20 mouse cellular contexts compared by ENCODE assay signal in the genomic region with DNA sequence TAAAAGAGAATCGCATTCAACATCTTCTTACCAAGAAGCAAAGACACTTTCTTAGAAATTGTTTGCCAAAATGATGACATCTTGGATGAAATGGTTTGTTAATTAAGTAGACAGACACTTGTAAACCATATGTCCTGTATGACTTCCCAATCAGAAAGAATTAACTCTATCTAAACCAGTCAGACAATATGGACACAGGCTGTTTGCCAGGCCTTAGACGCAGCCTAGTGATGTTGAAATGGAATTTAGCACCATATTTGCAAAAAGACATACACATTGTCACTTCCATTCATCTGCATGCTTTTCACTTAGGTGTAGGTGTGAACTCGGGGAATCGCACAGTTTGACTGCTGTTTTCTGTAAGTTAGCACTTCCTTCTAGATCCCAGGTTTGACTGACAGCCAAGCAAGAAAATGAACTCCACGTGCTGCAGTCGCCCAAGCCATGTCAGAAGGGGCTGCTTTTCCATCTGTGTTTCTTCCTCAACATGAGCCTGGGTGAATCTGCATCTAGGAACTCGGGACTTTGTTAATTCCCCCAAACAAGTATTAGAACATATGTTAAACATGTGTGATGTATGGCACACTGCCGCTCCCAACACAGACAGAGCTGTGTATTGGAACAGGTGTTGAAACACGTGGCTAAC. TPM values are rescaled to one million over a fixed set of nuclear protein-coding genes. Genes with fewer than 3 reads are reported as not detected.
DNase-seq lines count a peak whose midpoint lies in the region; ATAC-seq and TF ChIP-seq lines count a peak whose summit lies in the region.
"Had no signal": no experiment of that assay in that cellular context is flagged by ENCODE, and none has a peak within 500 bp of the region (broad histone marks: within the 10 kb centered on the region; RNA-seq: fewer than 3 reads in every experiment).

No protein-coding gene starts in this region.

- TF ChIP-seq POLR2A in limb, embryonic 14.5 days (IDR thresholded peaks at IDR 0.05; ENCODE audit: borderline replicate concordance, extremely low read depth, insufficient read depth, insufficient read length) = no peak

- TF ChIP-seq CTCF in hindbrain, postnatal 0 days (IDR thresholded peaks at IDR 0.05; ENCODE audit: low read depth) = no peak

- ATAC-seq in forebrain, embryonic 12.5 days (ENCODE audit: low FRiP score) = peak; percentile 52; the same call in 1 of the 2 replicates
- peak; percentile 72 for ATAC-seq in hindbrain, postnatal 0 days
- ATAC-seq in hindbrain, embryonic 12.5 days (ENCODE audit: low FRiP score) = no peak
- ATAC-seq in forebrain, embryonic 15.5 days (replicated peaks) = peak; percentile 77
- peak; percentile 53; the same call in 1 of the 2 replicates for ATAC-seq in limb, embryonic 14.5 days (ENCODE audit: low FRiP score, low read depth)
- ATAC-seq: intestine, embryonic 15.5 days had no signal

- H3K4me2 ChIP-seq in forebrain, embryonic 12.5 days = no peak overlapping the region
- no peak overlapping the region for H3K4me2 ChIP-seq in hindbrain, postnatal 0 days (ENCODE audit: low read depth, low read length)
- no peak overlapping the region for H3K4me2 ChIP-seq in hindbrain, embryonic 12.5 days (replicated peaks)
- H3K4me2 ChIP-seq in forebrain, embryonic 15.5 days (replicated peaks) = no peak overlapping the region
- H3K4me2 ChIP-seq in limb, embryonic 14.5 days (replicated peaks; ENCODE audit: low read depth, low read length, severe bottlenecking) = no peak overlapping the region
- H3K4me2 ChIP-seq: embryonic facial prominence, embryonic 15.5 days; heart, embryonic 12.5 days; intestine, embryonic 15.5 days had no signal

- no peaks in the 10 kb centered on the region for H3K36me3 ChIP-seq in forebrain, embryonic 12.5 days (replicated peaks)
- H3K36me3 ChIP-seq in forebrain, embryonic 10.5 days (replicated peaks) = no peaks in the 10 kb centered on the region
- no peaks in the 10 kb centered on the region for H3K36me3 ChIP-seq in hindbrain, postnatal 0 days (ENCODE audit: insufficient read depth, low read length)
- H3K36me3 ChIP-seq in hindbrain, embryonic 12.5 days = no peaks in the 10 kb centered on the region
- H3K36me3 ChIP-seq in forebrain, embryonic 15.5 days = no peaks in the 10 kb centered on the region
- no peaks in the 10 kb centered on the region for H3K36me3 ChIP-seq in limb, embryonic 14.5 days (ENCODE audit: control insufficient read depth, insufficient read depth, low read length)
- H3K36me3 ChIP-seq: embryonic facial prominence, embryonic 15.5 days; heart, embryonic 12.5 days; hindbrain, embryonic 10.5 days; intestine, embryonic 15.5 days had no signal

- no peak overlapping the region for H3K9ac ChIP-seq in forebrain, embryonic 12.5 days
- no peak overlapping the region for H3K9ac ChIP-seq in hindbrain, postnatal 0 days (replicated peaks; ENCODE audit: low read length)
- H3K9ac ChIP-seq in hindbrain, embryonic 12.5 days = no peak overlapping the region
- H3K9ac ChIP-seq in forebrain, embryonic 15.5 days (replicated peaks) = no peak overlapping the region
- H3K9ac ChIP-seq in limb, embryonic 14.5 days (ENCODE audit: low read depth, low read length, severe bottlenecking) = no peak overlapping the region
- H3K9ac ChIP-seq: embryonic facial prominence, embryonic 15.5 days; heart, embryonic 12.5 days; intestine, embryonic 15.5 days had no signal

- no peaks in the 10 kb centered on the region for H3K9me3 ChIP-seq in forebrain, embryonic 12.5 days
- no peaks in the 10 kb centered on the region for H3K9me3 ChIP-seq in forebrain, embryonic 10.5 days
- no peaks in the 10 kb centered on the region for H3K9me3 ChIP-seq in hindbrain, postnatal 0 days (ENCODE audit: low read length)
- no peaks in the 10 kb centered on the region for H3K9me3 ChIP-seq in hindbrain, embryonic 12.5 days (replicated peaks)
- H3K9me3 ChIP-seq in forebrain, embryonic 15.5 days = no peaks in the 10 kb centered on the region
- no peaks in the 10 kb centered on the region for H3K9me3 ChIP-seq in limb, embryonic 14.5 days (ENCODE audit: control insufficient read depth, low read length)
- H3K9me3 ChIP-seq: embryonic facial prominence, embryonic 15.5 days; heart, embryonic 12.5 days; hindbrain, embryonic 10.5 days; intestine, embryonic 15.5 days had no signal

- no peak overlapping the region for H3K4me3 ChIP-seq in forebrain, embryonic 12.5 days (replicated peaks)
- H3K4me3 ChIP-seq in forebrain, embryonic 10.5 days = no peak overlapping the region
- no peak overlapping the region for H3K4me3 ChIP-seq in hindbrain, postnatal 0 days (ENCODE audit: low read length)
- H3K4me3 ChIP-seq in hindbrain, embryonic 12.5 days = no peak overlapping the region
- no peak overlapping the region for H3K4me3 ChIP-seq in forebrain, embryonic 15.5 days
- no peak overlapping the region for H3K4me3 ChIP-seq in limb, embryonic 14.5 days (replicated peaks; ENCODE audit: low read length)
- H3K4me3 ChIP-seq: embryonic facial prominence, embryonic 15.5 days; erythroblast, embryonic 14.5 days; gastrocnemius, adult 2 months; heart, embryonic 12.5 days; hindbrain, embryonic 10.5 days; intestine, embryonic 15.5 days had no signal

- 71% methylated on average over 9 of the region's 9 CpGs for WGBS in forebrain, embryonic 12.5 days
- WGBS in forebrain, embryonic 10.5 days = 78% methylated on average over 9 of the region's 9 CpGs
- 54% methylated on average over 9 of the region's 9 CpGs for WGBS in hindbrain, postnatal 0 days
- WGBS in hindbrain, embryonic 12.5 days = 74% methylated on average over 9 of the region's 9 CpGs
- WGBS in forebrain, embryonic 15.5 days = 54% methylated on average over 9 of the region's 9 CpGs
- 36% methylated on average over 9 of the region's 9 CpGs for WGBS in limb, embryonic 14.5 days

- no peaks in the 10 kb centered on the region for H3K27me3 ChIP-seq in forebrain, embryonic 12.5 days
- no peaks in the 10 kb centered on the region for H3K27me3 ChIP-seq in forebrain, embryonic 10.5 days (ENCODE audit: poor library complexity, severe bottlenecking)
- no peaks in the 10 kb centered on the region for H3K27me3 ChIP-seq in hindbrain, postnatal 0 days (ENCODE audit: insufficient read depth, low read length)
- H3K27me3 ChIP-seq in hindbrain, embryonic 12.5 days = no peaks in the 10 kb centered on the region
- no peaks in the 10 kb centered on the region for H3K27me3 ChIP-seq in forebrain, embryonic 15.5 days
- H3K27me3 ChIP-seq in limb, embryonic 14.5 days (ENCODE audit: control insufficient read depth, insufficient read depth, low read length) = no peaks in the 10 kb centered on the region
- H3K27me3 ChIP-seq: embryonic facial prominence, embryonic 15.5 days; heart, embryonic 12.5 days; intestine, embryonic 15.5 days had no signal

- no peak for DNase-seq in forebrain, embryonic 10.5 days (ENCODE audit: extremely low spot score, low spot score)
- DNase-seq in hindbrain, postnatal 0 days (ENCODE audit: low spot score) = peak; percentile 48
- DNase-seq in limb, embryonic 14.5 days (ENCODE audit: low spot score) = no peak
- no peak for DNase-seq in cerebellum, postnatal 4 days (ENCODE audit: low spot score in 2 of 2)
- DNase-seq: adrenal gland, postnatal 10 days; cerebellum, adult 11-12 months; cerebellum, adult 9-10 months; cerebellum, postnatal 25 days; gastrocnemius, adult 2 months; gastrocnemius, postnatal 25 days had no signal

- H3K4me1 ChIP-seq in forebrain, embryonic 12.5 days = no peaks in the 10 kb centered on the region
- H3K4me1 ChIP-seq in forebrain, embryonic 10.5 days = peaks cover 6% of the 10 kb centered on the region; the same call in 1 of the 2 replicates
- H3K4me1 ChIP-seq in hindbrain, postnatal 0 days (ENCODE audit: insufficient read depth, low read length) = no peaks in the 10 kb centered on the region
- no peaks in the 10 kb centered on the region for H3K4me1 ChIP-seq in hindbrain, embryonic 12.5 days
- H3K4me1 ChIP-seq in forebrain, embryonic 15.5 days = peaks cover 5% of the 10 kb centered on the region
- peaks cover 11% of the 10 kb centered on the region for H3K4me1 ChIP-seq in limb, embryonic 14.5 days (ENCODE audit: control insufficient read depth, insufficient read depth, low read length)
- H3K4me1 ChIP-seq: heart, embryonic 12.5 days; intestine, embryonic 15.5 days had no signal

- H3K27ac ChIP-seq in forebrain, embryonic 12.5 days = no peak overlapping the region
- H3K27ac ChIP-seq in forebrain, embryonic 10.5 days = no peak overlapping the region
- H3K27ac ChIP-seq in hindbrain, postnatal 0 days = no peak overlapping the region
- H3K27ac ChIP-seq in hindbrain, embryonic 12.5 days = no peak overlapping the region
- peak overlapping the region; percentile 40 for H3K27ac ChIP-seq in forebrain, embryonic 15.5 days (replicated peaks)
- H3K27ac ChIP-seq in limb, embryonic 14.5 days (replicated peaks; ENCODE audit: low read depth, low read length) = no peak overlapping the region
- H3K27ac ChIP-seq: embryonic facial prominence, embryonic 15.5 days; gastrocnemius, adult 2 months; hindbrain, embryonic 10.5 days; intestine, embryonic 15.5 days had no signal

RNA-seq across cellular contexts. Expression of a gene that starts 10.5 kb away (rescaled TPM):
- polyA plus RNA-seq in forebrain, embryonic 12.5 days (2016; fragmentation: Nextera tagmentation; extraction: Ambion mirVana) = 10.1 and 11.4 TPM in 2 replicates
- polyA plus RNA-seq in forebrain, embryonic 10.5 days (2016; fragmentation: Nextera tagmentation; extraction: Ambion mirVana) = 11.3 and 13.4 TPM in 2 replicates
- total RNA-seq in hindbrain, postnatal 0 days (2014; rRNA removed) = 5.4 and 7.1 TPM in 2 replicates
- polyA plus RNA-seq in hindbrain, postnatal 0 days (2015; fragmentation: Nextera tagmentation; extraction: Ambion mirVana) = 7.5 and 7.7 TPM in 2 replicates
- 16.2 and 18.5 TPM in 2 replicates for polyA plus RNA-seq in hindbrain, embryonic 12.5 days (2016; fragmentation: Nextera tagmentation; extraction: Ambion mirVana)
- 6.8 and 7.0 TPM in 2 replicates for polyA plus RNA-seq in forebrain, embryonic 15.5 days (2015; fragmentation: Nextera tagmentation; extraction: Ambion mirVana)
- polyA plus RNA-seq in limb, embryonic 14.5 days (2012; rRNA removed) = 32.1 and 32.8 TPM in 2 replicates
- polyA plus RNA-seq in limb, embryonic 14.5 days (2014; fragmentation: Nextera tagmentation; extraction: Ambion mirVana) = 44.8 and 49.2 TPM in 2 replicates
- total RNA-seq: granulocyte monocyte progenitor cell, adult 5-6 weeks; MEL had no signal
- polyA plus RNA-seq: erythroblast, embryonic 14.5 days had no signal
